Mouse (Mus musculus): ENCODE measurements around the gene Sim2. TPM values are rescaled to one million over a fixed set of nuclear protein-coding genes. Genes with fewer than 3 reads are reported as not detected.
A peak's percentile ranks its signal among the peaks of the same experiment; 100 is the strongest.

Gene Sim2
- polyA plus RNA-seq, 1 experiment from 2014 or later: not detected

GRCm38 (mm10) chr16:94143325-94143724 is 58.6 kb downstream of the Sim2 start:
- Histone ChIP-seq H3K4me3 (ENCODE audit: low read depth, low read length) (no peak overlapping the region), H3K9ac (ENCODE audit: low read depth, low read length) (no peak overlapping the region), H3K4me2 (ENCODE audit: low read depth, low read length) (no peak overlapping the region), H3K9me3 (replicated peaks; ENCODE audit: control insufficient read depth, low read length) (no peaks in the 10 kb centered on the region), H3K27me3 (ENCODE audit: control insufficient read depth, insufficient read depth, low read depth, low read length) (no peaks in the 10 kb centered on the region; the same call in 1 of the 2 replicates), H3K27ac (ENCODE audit: low read length) (no peak overlapping the region), H3K4me1 (ENCODE audit: control insufficient read depth, low read depth, low read length) (no peaks in the 10 kb centered on the region), H3K36me3 (ENCODE audit: control insufficient read depth, insufficient read depth) (no peaks in the 10 kb centered on the region)
- no peak for ATAC-seq (ENCODE audit: low read depth)
- WGBS (ENCODE audit: insufficient replicate concordance): 33% methylated on average over 10 of the region's 10 CpGs

DNA sequence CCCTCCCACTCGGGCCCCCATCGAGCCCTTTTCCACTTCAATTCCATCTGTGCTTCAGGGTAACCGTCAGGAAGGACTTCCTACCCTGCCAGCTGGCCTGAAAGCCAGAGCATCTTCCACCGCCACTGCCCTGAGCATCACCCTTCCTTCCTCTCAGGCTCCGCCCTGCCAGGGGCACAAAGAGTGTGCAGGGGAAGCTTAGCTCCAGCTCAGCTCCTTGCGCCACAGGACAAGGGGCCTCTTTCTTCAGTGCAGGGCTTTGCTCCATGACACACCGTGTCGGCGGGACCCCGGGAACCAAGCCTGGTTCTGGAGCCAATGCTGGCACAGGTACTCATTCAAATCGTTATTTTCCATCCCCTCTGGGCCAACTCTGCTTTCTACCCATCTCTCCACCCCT is 63.4 kb downstream of the Sim2 start:
- Histone ChIP-seq H3K9ac (ENCODE audit: low read depth, low read length) (no peak overlapping the region), H3K27me3 (ENCODE audit: control insufficient read depth, insufficient read depth, low read depth, low read length) (no peaks in the 10 kb centered on the region), H3K9me3 (replicated peaks; ENCODE audit: control insufficient read depth, low read length) (no peaks in the 10 kb centered on the region), H3K36me3 (ENCODE audit: control insufficient read depth, insufficient read depth) (no peaks in the 10 kb centered on the region), H3K27ac (ENCODE audit: low read length) (no peak overlapping the region), H3K4me2 (ENCODE audit: low read depth, low read length) (no peak overlapping the region), H3K4me1 (ENCODE audit: control insufficient read depth, low read depth, low read length) (peaks cover 16% of the 10 kb centered on the region), H3K4me3 (ENCODE audit: low read depth, low read length) (no peak overlapping the region)
- ATAC-seq (ENCODE audit: low read depth): no peak
- 24% methylated on average over 11 of the region's 11 CpGs for WGBS (ENCODE audit: insufficient replicate concordance)

DNA sequence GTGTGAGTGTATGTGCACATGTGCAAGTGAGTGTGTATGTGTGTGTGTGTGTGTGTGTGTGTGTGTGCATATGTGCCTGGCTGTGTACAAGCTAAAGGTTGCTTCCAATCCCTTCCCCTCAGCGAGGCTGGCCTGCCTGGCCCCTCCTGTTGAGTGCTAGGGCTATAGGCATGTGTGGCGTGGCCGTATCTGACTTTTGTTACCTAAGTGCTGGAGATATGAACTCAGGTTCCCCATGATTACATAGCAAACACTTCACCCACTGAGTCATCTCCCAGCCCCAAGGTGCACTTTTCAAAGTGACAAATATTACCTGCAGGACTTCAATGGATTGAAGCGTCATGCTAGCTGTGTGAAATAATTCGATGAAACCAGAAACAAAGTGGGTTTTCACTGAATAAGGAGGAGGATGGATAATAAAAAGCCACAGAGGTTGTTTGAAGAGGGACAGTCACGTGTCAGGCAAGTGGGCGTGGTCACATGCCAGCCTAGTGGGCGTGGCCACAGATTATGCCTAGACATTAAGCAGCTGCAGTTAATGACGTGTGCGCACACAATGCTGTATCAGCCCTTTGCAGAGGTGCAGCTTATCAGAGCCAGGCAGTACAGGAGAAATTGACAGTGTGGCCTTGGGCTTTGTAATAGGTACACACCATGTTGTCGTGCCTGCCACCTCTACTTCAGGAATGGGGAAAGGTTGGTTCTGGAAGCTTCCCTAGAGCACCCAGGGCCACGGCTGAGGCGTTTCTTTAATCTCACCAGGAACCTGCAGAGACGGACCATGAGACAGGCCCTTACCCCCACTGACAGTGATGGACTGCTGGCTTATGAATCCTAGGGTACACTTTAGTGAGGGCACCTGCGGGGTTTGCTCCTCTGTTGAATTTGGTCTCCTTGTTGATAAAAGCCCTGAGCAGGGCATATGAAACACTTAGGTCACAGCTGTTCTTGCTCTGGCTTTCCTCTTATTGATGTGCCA is 65.7 kb downstream of the Sim2 start:
- H3K9me3 ChIP-seq (replicated peaks; ENCODE audit: control insufficient read depth, low read length): no peaks in the 10 kb centered on the region
- H3K27me3 ChIP-seq (ENCODE audit: control insufficient read depth, insufficient read depth, low read depth, low read length): no peaks in the 10 kb centered on the region
- H3K4me2 ChIP-seq (ENCODE audit: low read depth, low read length): peak overlapping the region; percentile 25
- no peak overlapping the region for H3K4me3 ChIP-seq (ENCODE audit: low read depth, low read length)
- no peak overlapping the region for H3K9ac ChIP-seq (ENCODE audit: low read depth, low read length)
- peak; percentile 99 for ATAC-seq (ENCODE audit: low read depth)
- peak overlapping the region; percentile 62; the same call in 1 of the 2 replicates for H3K27ac ChIP-seq (ENCODE audit: low read length)
- no peaks in the 10 kb centered on the region for H3K36me3 ChIP-seq (ENCODE audit: control insufficient read depth, insufficient read depth)
- WGBS (ENCODE audit: insufficient replicate concordance): 29% methylated on average over 15 of the region's 15 CpGs
- peaks cover 16% of the 10 kb centered on the region for H3K4me1 ChIP-seq (ENCODE audit: control insufficient read depth, low read depth, low read length)

DNA sequence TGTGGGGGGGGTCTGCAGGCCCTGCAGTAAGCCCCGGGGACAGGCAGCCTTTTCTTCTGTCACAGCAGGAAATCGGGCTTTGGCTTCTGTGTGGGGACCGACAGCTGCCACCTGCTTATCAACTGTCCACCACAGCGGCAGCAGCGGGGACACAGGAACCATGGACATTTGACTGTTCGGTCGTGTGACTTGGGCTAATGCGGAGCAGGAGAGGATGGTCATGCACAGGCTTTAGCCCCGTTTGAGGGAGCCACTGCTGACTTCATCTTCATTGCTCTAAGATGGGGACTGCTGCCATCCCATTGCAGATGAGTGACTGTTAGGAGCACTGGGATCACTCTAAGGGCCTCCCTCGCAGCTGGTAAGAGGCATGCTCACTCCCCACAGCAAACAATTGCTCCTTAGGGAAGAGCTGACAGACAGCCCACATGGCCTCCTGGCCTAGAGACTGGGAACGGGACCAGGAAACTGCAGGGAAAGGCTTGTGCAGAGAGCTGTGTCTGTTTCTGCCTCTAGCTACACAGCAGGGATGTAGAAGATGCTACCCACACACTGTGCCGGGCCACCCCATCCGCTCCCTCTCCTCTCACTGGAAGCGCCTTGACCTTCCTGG is 70.4 kb downstream of the Sim2 start:
- WGBS (ENCODE audit: insufficient replicate concordance): 47% methylated on average over 14 of the region's 14 CpGs
- Histone ChIP-seq H3K4me2 (ENCODE audit: low read depth, low read length) (no peak overlapping the region), H3K27ac (ENCODE audit: low read length) (no peak overlapping the region), H3K27me3 (ENCODE audit: control insufficient read depth, insufficient read depth, low read depth, low read length) (no peaks in the 10 kb centered on the region), H3K36me3 (ENCODE audit: control insufficient read depth, insufficient read depth) (no peaks in the 10 kb centered on the region), H3K4me1 (ENCODE audit: control insufficient read depth, low read depth, low read length) (peaks cover 12% of the 10 kb centered on the region), H3K9ac (ENCODE audit: low read depth, low read length) (no peak overlapping the region), H3K4me3 (ENCODE audit: low read depth, low read length) (no peak overlapping the region), H3K9me3 (replicated peaks; ENCODE audit: control insufficient read depth, low read length) (no peaks in the 10 kb centered on the region)
- no peak for ATAC-seq (ENCODE audit: low read depth)

DNA sequence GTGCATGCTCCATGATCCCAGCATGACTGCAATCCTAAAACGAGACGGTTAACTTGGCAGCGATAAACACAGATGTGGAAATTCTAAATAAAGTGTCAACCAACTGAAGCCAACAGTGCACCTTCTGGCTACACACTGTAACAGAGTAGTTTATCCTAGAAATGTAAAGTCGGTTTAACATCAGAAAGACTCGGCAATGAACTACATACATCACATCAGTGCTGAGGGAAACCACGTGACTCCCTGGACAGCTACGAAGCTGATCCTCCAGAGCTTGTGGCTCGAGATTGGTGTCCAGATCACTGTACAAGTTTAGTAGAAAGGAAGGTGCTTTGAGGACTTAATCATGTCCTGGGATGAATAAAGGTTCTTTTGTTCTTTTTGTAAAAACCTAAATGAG is 73.1 kb downstream of the Sim2 start:
- Histone ChIP-seq H3K4me3 (ENCODE audit: low read depth, low read length) (no peak overlapping the region), H3K27ac (ENCODE audit: low read length) (no peak overlapping the region), H3K9ac (ENCODE audit: low read depth, low read length) (no peak overlapping the region), H3K27me3 (ENCODE audit: control insufficient read depth, insufficient read depth, low read depth, low read length) (no peaks in the 10 kb centered on the region), H3K4me1 (ENCODE audit: control insufficient read depth, low read depth, low read length) (no peaks in the 10 kb centered on the region), H3K9me3 (replicated peaks; ENCODE audit: control insufficient read depth, low read length) (no peaks in the 10 kb centered on the region), H3K36me3 (ENCODE audit: control insufficient read depth, insufficient read depth) (no peaks in the 10 kb centered on the region), H3K4me2 (ENCODE audit: low read depth, low read length) (no peak overlapping the region)
- ATAC-seq (ENCODE audit: low read depth): no peak
- WGBS (ENCODE audit: insufficient replicate concordance): 70% methylated on average over 8 of the region's 8 CpGs

DNA sequence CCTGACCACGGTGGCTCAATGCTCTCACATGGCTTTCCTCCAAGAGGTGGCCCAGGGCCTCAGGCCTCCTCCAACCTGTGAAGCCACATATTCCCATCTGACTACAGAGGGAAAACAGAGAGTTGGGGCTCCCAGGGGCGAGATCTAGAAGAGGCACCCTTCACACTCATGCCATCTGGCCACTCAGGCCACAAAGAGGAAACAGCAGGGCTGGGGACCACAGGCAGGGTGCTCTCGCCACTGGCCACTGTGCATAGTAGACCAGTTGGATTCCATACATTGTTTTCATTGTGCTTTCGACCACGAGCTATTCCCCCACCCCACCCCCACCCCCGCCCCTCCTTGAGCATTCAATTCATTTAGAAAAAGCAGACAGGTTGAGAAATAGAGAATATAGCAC is 77.3 kb downstream of the Sim2 start:
- Histone ChIP-seq H3K4me1 (ENCODE audit: control insufficient read depth, low read depth, low read length) (no peaks in the 10 kb centered on the region), H3K4me2 (ENCODE audit: low read depth, low read length) (no peak overlapping the region), H3K27ac (ENCODE audit: low read length) (no peak overlapping the region), H3K9me3 (replicated peaks; ENCODE audit: control insufficient read depth, low read length) (no peaks in the 10 kb centered on the region), H3K4me3 (ENCODE audit: low read depth, low read length) (no peak overlapping the region), H3K36me3 (ENCODE audit: control insufficient read depth, insufficient read depth) (no peaks in the 10 kb centered on the region), H3K27me3 (ENCODE audit: control insufficient read depth, insufficient read depth, low read depth, low read length) (no peaks in the 10 kb centered on the region), H3K9ac (ENCODE audit: low read depth, low read length) (no peak overlapping the region)
- WGBS (ENCODE audit: insufficient replicate concordance): 37% methylated on average over 6 of the region's 6 CpGs
- ATAC-seq (ENCODE audit: low read depth): no peak

DNA sequence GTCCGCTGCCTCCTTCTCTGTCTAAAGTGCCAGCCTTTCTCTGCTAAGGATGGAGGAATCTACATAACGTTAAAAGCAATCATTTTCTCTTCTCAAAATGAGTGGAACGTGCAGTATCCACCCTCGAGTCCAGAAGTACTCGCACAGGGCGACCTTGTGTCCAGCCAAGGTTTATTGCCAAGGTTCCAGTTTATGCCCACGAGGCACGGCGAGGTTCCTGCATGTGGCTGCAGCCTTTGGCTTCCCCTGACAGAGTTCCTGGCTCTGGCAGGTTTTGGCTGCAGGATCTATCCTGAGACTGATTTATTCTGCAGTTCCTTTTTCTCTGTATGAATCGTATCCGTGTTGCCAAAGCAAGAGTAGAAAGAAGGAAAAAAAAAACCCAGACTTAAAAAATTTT is 78.3 kb downstream of the Sim2 start:
- Histone ChIP-seq H3K27ac (ENCODE audit: low read length) (no peak overlapping the region), H3K9ac (ENCODE audit: low read depth, low read length) (no peak overlapping the region), H3K4me2 (ENCODE audit: low read depth, low read length) (no peak overlapping the region), H3K4me3 (ENCODE audit: low read depth, low read length) (no peak overlapping the region), H3K4me1 (ENCODE audit: control insufficient read depth, low read depth, low read length) (no peaks in the 10 kb centered on the region), H3K9me3 (replicated peaks; ENCODE audit: control insufficient read depth, low read length) (no peaks in the 10 kb centered on the region), H3K27me3 (ENCODE audit: control insufficient read depth, insufficient read depth, low read depth, low read length) (no peaks in the 10 kb centered on the region), H3K36me3 (ENCODE audit: control insufficient read depth, insufficient read depth) (no peaks in the 10 kb centered on the region)
- 57% methylated on average over 11 of the region's 11 CpGs for WGBS (ENCODE audit: insufficient replicate concordance)
- no peak for ATAC-seq (ENCODE audit: low read depth)

DNA sequence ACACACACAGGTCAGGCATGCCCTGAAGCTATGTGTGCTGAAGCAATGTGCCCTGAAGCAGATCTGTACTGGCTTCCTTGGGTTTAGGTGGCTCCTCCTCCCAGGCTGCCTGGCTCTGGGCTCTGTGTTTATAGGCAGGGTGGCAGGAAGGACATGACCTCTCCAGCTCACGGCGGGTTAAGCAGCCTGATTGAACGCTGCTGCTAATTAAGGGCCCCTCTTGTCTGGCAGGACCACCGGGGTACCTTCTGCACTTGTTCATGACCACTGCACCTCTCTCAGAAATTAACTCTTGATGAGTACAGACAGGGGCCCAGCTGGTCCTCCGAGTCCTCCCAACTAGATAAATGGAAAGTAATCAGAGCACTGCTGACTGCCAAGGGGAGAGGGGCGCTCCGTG is 79.5 kb downstream of the Sim2 start:
- no peaks in the 10 kb centered on the region for H3K36me3 ChIP-seq (ENCODE audit: control insufficient read depth, insufficient read depth)
- no peaks in the 10 kb centered on the region for H3K9me3 ChIP-seq (replicated peaks; ENCODE audit: control insufficient read depth, low read length)
- no peak for ATAC-seq (ENCODE audit: low read depth)
- H3K4me2 ChIP-seq (ENCODE audit: low read depth, low read length): no peak overlapping the region
- no peaks in the 10 kb centered on the region for H3K27me3 ChIP-seq (ENCODE audit: control insufficient read depth, insufficient read depth, low read depth, low read length)
- H3K9ac ChIP-seq (ENCODE audit: low read depth, low read length): no peak overlapping the region
- H3K4me1 ChIP-seq (ENCODE audit: control insufficient read depth, low read depth, low read length): no peaks in the 10 kb centered on the region
- no peak overlapping the region for H3K4me3 ChIP-seq (ENCODE audit: low read depth, low read length)
- no peak overlapping the region for H3K27ac ChIP-seq (ENCODE audit: low read length)
- 40% methylated on average over 7 of the region's 7 CpGs for WGBS (ENCODE audit: insufficient replicate concordance)

GRCm38 (mm10) chr16:94164978-94165377 is 80.2 kb downstream of the Sim2 start:
- ATAC-seq (ENCODE audit: low read depth): no peak
- 36% methylated on average over 5 of the region's 5 CpGs for WGBS (ENCODE audit: insufficient replicate concordance)

More at GRCm38 (mm10) chr16:94164978-94165377, 80.2 kb downstream of the Sim2 start:
- H3K9ac ChIP-seq (ENCODE audit: low read depth, low read length): no peak overlapping the region
- H3K36me3 ChIP-seq (ENCODE audit: control insufficient read depth, insufficient read depth): no peaks in the 10 kb centered on the region
- H3K27me3 ChIP-seq (ENCODE audit: control insufficient read depth, insufficient read depth, low read depth, low read length): no peaks in the 10 kb centered on the region
- H3K4me2 ChIP-seq (ENCODE audit: low read depth, low read length): no peak overlapping the region
- no peak overlapping the region for H3K4me3 ChIP-seq (ENCODE audit: low read depth, low read length)
- no peaks in the 10 kb centered on the region for H3K4me1 ChIP-seq (ENCODE audit: control insufficient read depth, low read depth, low read length)
- H3K9me3 ChIP-seq (replicated peaks; ENCODE audit: control insufficient read depth, low read length): no peaks in the 10 kb centered on the region
- H3K27ac ChIP-seq (ENCODE audit: low read length): no peak overlapping the region

All from liver, embryonic 16.5 days (tissue).